Mouse (Mus musculus) R1 (cell line): ENCODE results near the gene Pop4.
"Not testable (repeated sequence)": the region's sequence is repeated elsewhere in the genome, so short reads cannot be mapped to it uniquely, and the experiment has no call there.

Source experiments
- DNase-seq: peaks from one replicate; pipeline ENCODE4 v3.0.0-alpha.2; 2018; ENCODE audit warnings: low read depth, low spot score

The Pop4 gene

DNA sequence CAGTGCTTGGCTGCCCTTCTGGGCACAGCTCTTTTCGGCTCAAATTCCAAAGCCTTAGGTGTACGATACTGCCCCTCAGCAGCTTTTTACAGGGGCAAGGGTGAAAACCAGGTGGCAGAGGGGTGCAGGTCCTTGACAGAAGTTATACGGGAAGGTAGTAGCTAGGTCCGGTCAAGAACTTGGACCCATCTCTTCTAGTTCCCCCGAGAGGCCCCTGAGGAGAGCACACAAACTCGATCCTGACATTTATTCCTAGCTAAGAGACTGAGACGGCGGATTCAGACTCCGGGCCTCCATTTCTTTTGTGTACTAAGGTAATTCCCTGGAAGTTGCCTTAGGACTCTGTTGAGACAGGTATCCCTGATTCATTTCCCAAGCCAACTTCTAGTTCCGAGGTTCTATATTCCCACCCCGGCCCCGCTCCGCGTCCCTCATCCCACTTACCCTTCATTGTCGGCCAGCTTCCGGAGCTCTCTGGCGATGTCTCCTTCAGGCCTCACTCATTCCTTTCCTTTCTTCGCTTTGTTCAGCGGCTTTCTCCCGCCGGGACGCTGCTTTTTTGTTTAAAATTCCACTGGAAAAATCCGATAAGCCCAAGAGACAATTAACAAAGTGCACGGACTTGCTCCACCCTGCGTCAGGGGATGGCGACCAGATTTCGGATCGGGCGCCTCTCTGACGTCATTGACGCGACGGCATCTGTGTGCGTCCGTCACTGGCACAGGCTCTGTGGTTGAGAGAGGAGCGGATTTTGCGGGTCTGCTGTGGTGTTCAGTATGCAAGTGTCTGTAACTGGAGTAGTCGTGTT is at the start of gene Pop4:
TSS of gene Pop4 (minus strand) at position 721 of the 808 bp plus-strand sequence.
- peak; percentile 92 for DNase-seq

DNA sequence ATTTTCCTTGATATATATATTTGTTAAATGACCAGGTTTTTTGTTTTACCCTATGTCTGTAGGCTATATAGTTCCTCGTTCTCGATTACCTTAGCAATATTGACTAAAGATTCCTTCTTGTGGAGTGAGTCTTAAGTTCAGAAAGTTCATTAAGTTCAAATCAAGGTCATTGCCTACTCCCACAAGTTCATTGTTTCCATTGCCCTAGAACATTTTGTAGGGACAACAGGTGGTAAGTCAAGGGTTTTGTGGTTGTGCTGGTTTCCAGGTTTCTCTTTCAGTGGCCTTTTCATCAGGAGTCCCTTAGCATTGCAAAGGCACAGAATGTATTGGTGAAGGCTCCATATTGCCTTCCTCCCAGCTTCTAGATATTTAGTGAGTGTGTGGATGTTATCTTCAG is 49.4 kb upstream of the Pop4 start:
- peak; percentile 66 for DNase-seq

DNA sequence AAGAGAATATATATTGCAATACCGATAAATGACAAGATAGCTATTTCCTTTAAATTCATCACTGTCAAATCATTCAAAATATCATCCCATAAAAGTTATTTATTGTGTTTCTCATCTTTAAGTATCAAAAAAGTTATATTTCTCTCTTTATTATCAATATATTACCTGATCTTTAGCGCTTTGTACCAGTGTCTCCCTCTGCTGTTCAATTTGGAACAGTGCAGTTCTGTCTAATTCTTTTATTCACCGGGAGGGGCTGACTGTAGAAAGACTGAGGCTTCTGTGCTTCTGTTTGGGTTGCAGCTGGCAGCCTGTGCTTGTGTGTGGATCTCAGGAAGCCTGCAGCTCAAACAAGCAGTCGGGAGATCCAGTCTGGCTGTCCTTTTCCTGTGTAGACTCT is 11.0 kb upstream of the Pop4 start:
- DNase-seq = not testable (repeated sequence)

DNA sequence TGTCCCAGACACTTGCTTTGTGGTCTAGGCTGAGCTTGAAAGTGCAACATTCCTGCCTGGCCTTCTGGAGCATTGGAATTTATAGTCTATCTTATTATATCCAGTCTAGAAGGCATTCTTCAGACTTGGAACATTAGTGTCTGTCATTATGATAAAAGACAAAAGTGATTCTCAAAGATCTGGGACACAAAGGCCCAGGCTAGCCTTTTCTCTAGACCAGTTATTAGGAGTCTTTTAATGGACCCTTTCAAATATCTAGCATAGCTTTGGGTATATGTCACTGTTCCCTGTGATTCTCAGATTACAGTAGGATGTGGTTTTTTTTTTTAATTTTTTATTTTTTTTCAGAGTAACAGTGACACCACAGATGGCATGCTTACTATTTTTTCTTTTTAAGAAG is 1.3 kb upstream of the Pop4 start:
- DNase-seq = no peak

DNA sequence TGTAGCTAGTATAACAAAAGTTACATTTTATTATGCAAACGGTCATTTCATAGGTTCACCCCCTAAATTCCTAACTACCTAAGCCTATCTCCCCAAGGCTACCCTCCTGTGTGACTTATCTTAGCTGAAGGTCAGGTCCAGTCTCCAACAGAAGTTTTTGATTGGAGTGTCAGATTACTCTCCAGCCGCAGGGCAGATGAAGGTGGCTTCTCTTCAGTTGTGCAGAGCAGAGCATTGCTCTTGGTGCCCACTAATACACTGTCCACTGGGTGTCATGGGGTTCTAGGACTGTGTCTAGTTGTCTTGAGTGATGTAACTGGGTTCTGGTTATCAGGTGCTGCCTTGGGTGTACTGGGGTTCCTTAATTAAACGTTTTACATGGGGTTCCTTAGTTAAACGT is 636 bp upstream of the Pop4 start:
- DNase-seq = no peak

DNA sequence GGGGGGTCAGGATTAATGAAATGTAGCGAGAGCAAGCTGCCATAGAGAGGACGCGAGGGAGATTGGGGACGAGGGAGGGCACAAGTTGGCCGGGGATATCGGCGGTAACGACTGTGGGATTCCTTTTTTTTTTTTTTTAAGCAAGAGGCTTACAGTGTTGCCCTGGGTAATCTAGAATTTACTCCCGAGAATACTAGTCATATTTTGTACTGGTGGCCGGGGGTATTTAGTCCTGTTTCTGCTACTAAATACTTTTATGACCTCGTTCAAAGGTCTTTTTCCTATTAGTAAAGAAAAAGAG is 238 bp upstream of the Pop4 start:
- DNase-seq = no peak

DNA sequence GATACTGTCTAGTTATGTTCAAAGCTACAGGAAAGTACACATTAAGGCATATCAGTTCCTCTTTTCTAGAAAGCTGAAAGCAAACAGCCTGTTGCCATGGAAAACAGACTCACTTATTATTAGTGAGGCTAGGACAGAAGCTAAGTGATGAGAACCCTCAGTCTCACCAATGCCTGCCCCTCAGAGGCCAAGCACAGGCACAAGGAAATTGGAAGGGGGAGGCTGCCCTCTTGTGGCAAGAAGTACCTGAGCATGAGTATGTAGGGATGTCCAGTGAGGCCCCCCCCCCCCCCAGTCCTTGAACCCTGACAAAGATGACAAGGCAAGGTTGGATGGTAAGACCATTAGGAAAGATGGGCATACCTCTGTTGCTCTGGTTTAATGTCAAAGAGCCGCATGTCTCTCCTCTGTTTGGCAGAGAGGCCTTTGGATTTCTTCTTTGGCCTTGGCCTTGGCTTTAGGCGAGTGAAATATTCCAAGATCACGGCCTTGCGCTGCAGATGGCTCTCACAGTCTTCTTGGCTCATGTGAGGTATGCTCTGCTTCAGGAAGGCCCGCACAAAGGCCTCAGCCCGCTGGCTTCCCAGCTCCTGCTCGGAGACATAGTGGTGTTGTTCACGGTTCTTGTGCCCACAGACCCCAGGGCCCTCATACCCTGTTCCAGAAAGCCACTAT is 4.1 kb downstream of the Pop4 start:
- peak; percentile 74 for DNase-seq

DNA sequence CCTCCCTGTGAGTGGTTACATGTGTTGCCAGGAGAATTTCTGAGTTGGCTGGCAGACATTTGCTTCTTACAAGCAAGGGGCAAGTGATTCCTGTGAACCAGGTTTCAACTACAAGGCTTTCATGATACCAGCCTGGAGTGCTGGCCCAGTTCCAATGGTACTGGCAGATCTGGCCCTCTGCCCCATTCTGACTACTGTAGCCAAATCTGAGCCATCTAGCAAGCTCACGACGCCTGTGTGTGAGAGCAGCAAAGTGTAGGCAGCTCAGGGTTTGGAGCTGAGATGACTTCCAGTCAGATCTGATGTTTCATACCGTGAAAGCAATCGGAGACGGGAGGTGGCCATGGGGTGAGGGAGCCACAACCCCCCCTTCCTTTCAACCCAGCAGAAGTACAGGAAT is 8.8 kb downstream of the Pop4 start:
- no peak for DNase-seq

DNA sequence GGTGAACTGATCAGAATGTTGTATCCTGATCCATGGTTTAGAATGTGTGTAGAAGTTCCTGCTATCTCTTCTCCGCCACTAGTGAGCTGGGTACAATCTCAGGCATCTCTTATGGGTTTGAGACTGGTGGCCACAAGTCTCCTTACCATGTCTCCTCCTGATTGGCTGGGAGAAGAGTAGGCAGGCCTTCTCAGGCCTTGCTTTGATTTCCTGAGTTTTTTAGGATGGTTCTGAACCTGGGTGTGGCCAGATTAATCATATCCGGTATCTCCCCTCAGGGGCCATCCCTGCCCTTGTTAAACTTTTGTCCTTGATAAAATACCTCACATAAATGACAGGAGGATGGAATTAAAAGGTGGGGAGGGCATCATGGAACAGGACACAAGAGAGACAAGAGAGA is 11.6 kb downstream of the Pop4 start:
- peak; percentile 59 for DNase-seq

DNA sequence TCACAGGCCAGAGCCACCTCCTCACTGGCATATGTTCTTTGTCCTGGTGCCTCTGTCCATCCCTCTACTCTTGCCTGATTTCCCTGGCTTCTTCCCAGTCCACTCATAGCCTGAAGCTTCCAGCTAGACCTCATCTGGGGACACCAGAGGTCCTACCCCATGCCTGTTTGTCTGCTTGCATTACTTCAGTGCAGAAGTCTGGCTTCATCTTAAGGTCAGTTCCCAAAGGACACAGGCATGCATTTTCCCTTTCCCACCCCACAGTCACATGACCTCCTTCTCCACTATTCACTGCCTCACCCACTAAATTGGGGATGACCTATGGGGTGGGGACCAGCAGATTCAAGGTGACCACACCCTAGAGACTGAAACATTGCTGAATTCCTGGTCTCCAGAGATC is 17.8 kb downstream of the Pop4 start:
- DNase-seq = peak; percentile 39

DNA sequence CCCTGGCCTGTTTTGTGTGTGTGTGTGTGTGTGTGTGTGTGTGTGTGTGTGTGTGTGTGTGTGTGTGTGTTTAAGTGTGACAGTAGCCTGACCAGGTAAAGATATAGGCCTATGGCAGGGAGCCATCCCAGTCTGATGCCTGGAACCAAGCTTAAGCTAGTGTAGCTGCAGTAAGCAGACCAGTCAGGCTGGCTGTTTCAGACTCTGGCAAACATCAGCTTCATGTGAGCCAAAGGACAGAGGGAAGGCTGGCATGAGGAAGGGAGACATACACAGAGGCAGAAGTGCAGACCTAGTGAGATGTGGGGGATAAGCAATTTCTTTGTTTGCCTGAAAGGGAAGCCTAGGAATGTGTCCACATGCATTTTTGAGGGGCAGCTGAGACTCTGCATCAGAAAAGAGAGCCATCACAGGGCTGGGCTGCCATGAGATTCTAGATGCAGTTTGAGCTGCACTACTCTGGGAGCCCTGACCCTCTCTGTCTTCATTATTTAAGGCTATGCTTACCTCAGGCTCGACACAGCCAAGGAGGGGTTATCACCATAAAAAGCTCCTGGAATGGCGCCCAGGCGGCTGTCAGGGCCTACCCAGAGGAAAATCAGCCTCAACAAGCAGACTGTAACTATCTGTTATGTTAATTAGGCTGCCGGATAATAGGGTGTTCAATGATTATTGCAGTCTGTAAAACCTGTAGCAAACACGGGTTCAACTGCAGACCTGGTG is 19.6 kb downstream of the Pop4 start:
- peak; percentile 63 for DNase-seq

DNA sequence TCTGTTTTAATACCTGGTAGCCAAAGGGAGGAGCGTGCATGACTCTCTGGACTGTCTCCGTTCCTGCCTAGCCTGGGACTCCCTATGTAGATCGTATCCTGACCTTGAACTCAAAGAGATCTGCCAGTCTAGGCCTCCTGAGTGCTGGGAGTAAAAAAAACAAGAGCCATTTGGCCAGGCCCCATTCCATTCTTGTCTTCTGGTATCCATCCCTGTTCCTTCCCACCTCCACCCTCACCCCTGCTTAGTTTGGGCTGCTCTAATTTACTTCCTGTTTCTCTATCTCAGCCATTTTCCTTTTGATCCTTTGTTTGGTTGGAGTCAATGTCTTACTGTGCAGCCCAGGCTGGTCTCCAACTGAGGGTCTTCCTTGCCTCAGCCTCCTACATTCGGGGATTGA is 28.8 kb downstream of the Pop4 start:
- peak; percentile 92 for DNase-seq

DNA sequence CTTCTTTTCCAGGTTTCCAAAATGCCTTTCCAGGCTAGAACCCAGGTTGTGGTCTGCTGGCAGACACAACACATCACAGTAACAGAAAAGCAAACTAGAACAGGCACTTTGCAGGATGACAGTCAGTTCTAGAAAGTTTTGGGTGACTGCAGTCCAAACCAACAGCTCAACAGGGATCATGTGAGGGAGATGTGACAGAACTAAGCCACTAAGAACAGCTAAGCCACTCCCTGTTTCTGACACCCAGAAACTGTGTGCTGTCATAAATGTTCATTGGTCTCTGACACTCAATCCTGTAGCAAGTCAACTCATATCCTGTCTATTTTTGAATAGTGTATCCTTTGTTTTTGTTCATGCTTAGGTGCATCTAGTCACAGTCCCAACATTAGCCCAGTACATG is 34.1 kb downstream of the Pop4 start:
- DNase-seq = no peak

DNA sequence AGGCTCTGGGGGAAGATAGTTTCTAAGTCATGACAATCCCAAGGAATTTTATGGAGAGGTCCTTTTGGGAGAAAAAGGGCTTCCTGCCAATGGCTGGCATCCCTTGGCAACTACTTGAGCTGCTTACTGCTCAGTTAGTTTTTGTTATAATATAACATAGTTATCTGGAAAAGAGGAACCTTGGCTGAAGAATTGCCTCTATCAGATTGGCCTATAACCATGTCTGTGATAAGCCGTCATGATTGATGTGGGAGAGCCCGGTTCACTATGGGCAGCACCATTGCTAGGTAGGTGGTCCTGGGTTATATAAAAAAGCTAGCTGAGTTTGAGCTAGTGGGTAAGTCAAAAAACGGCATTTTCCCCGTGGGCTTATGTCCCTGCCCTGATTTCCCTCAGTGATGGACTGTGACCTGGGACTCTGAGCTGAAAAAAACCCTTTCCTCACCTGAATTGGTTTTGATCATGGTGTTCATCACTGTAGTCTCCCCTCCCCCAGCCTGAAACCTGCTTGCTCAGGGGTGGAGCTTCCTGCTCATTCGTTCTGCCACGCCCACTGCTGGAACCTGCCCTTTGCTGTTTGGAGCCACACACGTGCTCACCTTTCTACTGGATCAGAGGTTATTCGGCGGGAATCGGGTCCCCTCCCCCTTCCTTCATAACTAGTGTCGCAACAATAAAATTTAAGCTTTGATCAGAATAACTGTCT is 34.7 kb downstream of the Pop4 start:
- peak; percentile 48 for DNase-seq

DNA sequence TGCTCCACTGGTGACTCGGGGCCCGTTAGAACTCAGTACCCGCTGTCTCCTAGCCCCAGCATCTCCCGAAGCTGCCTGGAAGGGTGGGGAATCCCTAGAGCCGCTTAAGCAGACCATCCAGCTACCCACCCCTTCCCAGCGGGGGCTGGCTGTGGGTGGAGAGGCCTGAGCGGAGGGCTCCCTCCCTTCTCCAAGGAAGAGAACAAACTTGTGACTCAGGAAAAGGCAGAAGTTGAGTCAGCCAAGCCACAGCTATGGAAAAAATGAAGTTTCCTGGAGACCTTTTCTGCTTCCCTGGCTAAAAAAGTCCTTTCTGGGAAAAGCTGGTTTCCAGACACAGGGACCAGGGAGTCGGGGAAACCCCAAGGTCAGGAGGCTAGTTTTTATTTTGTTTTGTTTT is 40.9 kb downstream of the Pop4 start:
- peak; percentile 35 for DNase-seq

DNA sequence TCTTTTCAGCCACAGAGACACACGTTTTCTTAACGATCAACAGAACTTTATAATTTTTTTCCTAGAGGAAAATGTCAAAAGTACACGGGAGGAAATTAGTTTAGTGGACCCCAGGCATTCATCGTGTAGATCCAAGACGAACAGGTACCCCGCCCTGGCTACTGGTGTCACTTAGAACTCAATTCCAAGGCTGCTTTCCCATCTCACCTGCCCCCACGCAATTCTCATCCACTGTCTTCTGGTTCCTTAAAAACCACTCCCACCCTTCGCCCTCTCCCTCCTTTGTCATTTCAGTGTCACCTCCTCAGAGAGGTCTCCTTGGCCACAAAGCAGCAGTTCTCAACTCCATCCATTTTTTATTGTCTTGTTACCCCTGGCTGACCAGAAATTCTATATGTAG is 42.9 kb downstream of the Pop4 start:
- DNase-seq = peak; percentile 61

DNA sequence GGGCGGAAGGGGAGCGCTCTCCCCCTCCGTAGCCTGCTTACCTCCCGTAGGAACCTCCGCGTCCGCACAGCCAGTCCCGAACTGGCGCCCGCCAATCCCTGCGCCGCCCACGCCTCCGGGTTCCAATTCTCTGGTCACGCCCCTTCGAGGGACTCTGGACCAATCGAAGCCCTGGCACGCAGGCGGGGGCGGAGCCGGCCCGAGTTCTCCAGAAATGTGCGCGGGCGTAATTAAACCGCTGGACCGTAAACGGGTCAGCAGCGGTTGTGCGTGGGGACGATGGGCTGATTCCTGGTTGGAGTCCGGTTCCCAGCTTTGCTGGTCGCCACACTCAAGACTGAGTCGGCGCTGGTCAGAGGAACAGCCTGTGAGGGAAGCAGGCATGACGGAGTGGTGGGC is 43.3 kb downstream of the Pop4 start, which contains the start of gene Plekhf1:
TSS of gene Plekhf1 (minus strand) at position 117 of the 399 bp plus-strand sequence.
- peak; percentile 97 for DNase-seq

DNA sequence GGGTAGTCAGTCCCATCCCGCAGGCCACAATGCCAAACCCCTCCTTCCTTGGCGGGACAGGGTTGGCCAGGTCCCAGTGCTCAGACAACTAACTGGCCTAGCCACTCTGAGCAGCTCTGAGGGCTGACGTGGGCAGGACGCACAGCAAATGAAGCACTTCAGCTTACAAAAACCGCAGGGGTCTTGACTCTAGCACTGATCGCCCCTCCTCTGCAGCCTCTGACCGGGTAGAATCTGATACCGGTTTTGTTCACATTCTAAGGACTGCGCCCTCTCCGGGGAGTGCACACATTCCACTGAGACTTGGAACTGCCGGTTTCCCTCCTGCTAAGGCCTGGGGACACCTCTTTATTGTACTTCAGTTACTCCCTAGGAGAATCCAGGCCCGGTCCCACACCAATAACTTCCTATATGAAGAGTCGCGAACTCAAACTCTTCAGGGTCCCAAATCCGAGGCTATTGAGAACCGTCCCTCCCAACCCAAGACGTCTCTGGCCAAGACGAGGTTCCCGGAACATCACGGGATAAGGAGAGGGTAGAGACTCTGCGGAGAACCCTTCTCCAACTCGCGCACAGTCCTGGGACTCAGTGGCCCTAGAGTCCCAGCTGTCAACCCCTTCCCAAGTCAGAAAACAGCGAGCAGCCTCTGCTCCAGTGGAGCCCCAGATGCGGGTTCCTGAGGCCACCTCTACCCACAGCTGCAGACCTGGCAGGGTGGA is 43.9 kb downstream of the Pop4 start:
- peak; percentile 97 for DNase-seq

DNA sequence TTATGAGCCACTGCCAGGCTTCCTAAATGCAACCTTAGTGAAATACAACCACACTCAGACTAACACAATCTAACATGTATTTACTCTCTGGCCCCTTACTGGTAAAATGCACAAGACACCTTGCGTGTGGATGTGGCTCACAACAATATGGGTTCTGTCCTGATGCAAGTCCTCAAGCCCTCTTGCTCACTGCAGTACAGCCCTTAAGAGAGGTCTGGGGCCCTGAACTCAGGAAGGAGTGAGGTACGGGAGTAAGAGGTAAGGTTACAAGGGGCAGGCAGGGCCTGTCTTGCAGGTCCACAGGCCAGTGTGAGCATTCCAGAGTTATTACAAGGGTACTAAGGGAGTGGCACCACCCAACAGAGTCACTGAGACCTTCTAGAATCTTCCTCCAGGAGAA is 45.0 kb downstream of the Pop4 start:
- no peak for DNase-seq

DNA sequence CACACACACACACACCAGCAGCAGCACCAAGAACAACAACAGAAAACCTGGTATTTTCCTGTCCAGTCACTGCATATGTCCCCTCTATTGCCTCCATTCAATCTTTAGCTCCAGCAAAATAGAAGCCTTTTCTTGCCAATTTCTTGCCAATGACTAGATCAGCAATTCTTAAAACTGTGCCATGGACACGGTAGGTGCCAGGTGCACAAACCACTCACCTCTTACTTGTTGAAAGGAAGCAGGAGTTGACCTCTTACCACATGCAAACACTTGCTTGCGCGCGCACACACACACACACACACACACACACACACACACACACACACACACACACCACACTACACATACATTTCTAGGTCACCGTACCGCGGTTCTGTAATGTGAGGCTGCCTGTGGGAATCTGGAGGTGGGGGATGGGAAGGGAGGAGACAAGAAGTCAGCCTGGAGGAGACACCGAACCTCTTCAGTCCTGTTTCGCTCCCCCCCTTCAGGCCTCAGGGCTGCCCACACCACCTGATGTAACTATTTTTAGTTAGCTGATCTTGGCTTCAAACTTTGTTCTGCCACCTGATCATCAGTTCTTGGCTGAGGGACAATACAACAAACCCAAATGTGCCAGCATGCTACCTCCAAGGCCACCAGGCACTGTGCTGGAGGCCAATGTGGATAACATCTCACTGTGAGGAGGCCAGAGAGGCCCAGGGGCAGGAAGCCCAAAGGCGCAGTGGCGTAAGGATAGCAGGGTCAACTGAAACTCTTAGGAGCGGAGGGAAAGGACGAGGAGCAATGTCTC is 46.5 kb downstream of the Pop4 start:
- DNase-seq = peak; percentile 35

DNA sequence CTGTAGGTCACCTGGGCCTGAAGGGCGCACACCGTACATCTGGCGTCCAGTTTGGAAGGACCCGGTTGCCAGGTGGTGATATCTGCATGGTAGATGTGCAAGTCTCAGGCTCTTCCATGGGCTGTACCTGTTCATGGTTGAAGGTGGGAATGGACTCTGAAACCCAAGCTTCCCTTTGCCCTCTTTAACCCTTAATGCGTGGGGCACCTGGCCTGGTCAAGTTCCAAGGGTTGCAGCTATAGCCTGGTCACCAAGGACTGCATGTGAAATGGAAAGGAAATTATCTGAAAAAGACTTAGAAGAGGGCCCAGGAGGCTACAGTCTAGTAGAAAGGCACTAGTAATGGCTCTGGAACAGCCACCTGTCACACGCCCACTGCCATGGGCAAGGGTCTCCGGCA is 50.4 kb downstream of the Pop4 start:
- DNase-seq = no peak
